Mouse (Mus musculus): ENCODE results near the gene Zfp462. TPM values are rescaled to one million over a fixed set of nuclear protein-coding genes. Genes with fewer than 3 reads are reported as not detected.

The Zfp462 gene
- polyA plus RNA-seq, 1 experiment from 2014 or later: 14.6 TPM

GRCm38 (mm10) chr4:55077133-55077889 is 132.5 kb downstream of the Zfp462 start:
- peak; percentile 83 for ATAC-seq (replicated peaks)
- no peak overlapping the region for H3K9ac ChIP-seq
- H3K4me2 ChIP-seq: no peak overlapping the region
- H3K36me3 ChIP-seq (replicated peaks): peaks cover 30% of the 10 kb centered on the region; the same call in 1 of the 2 replicates
- H3K27me3 ChIP-seq (replicated peaks): no peaks in the 10 kb centered on the region
- 17% methylated on average over 11 of the region's 11 CpGs for WGBS
- no peaks in the 10 kb centered on the region for H3K9me3 ChIP-seq
- peak overlapping the region; percentile 69 for H3K27ac ChIP-seq
- no peak overlapping the region for H3K4me3 ChIP-seq
- H3K4me1 ChIP-seq: peaks cover 24% of the 10 kb centered on the region

- H3K36me3 ChIP-seq (replicated peaks): peaks cover 30% of the 10 kb centered on the region; the same call in 1 of the 2 replicates
- H3K9me3 ChIP-seq: no peaks in the 10 kb centered on the region
- peak overlapping the region; percentile 69 for H3K27ac ChIP-seq
- whole genome bisulfite sequencing: 44% methylated on average over 16 of the region's 16 CpGs
- no peak overlapping the region for H3K4me2 ChIP-seq
- peak; percentile 64 for ATAC-seq (replicated peaks)
- H3K27me3 ChIP-seq (replicated peaks): no peaks in the 10 kb centered on the region
- peaks cover 24% of the 10 kb centered on the region for H3K4me1 ChIP-seq
- no peak overlapping the region for H3K9ac ChIP-seq
- no peak overlapping the region for H3K4me3 ChIP-seq
These were observed 133.3 kb downstream of the Zfp462 start for GRCm38 (mm10) chr4:55077902-55078716.

GRCm38 (mm10) chr4:55079056-55079455 is 134.2 kb downstream of the Zfp462 start:
- H3K4me2 ChIP-seq: no peak overlapping the region
- WGBS: 80% methylated on average over 9 of the region's 9 CpGs
- H3K27ac ChIP-seq: no peak overlapping the region
- no peak overlapping the region for H3K4me3 ChIP-seq
- H3K27me3 ChIP-seq (replicated peaks): no peaks in the 10 kb centered on the region
- peaks cover 34% of the 10 kb centered on the region; the same call in 1 of the 2 replicates for H3K36me3 ChIP-seq (replicated peaks)
- H3K9me3 ChIP-seq: no peaks in the 10 kb centered on the region
- ATAC-seq (replicated peaks): no peak
- H3K4me1 ChIP-seq: peaks cover 24% of the 10 kb centered on the region
- H3K9ac ChIP-seq: no peak overlapping the region

- no peak overlapping the region for H3K9ac ChIP-seq
- no peak overlapping the region for H3K27ac ChIP-seq
These were observed 139.3 kb downstream of the Zfp462 start for GRCm38 (mm10) chr4:55084080-55084688.

GRCm38 (mm10) chr4:55088153-55088552 is 143.3 kb downstream of the Zfp462 start:
- no peak overlapping the region for H3K4me2 ChIP-seq
- H3K27me3 ChIP-seq (replicated peaks): no peaks in the 10 kb centered on the region
- ATAC-seq (replicated peaks): no peak
- H3K27ac ChIP-seq: peak overlapping the region; percentile 4; the same call in 1 of the 2 replicates
- peaks cover 4% of the 10 kb centered on the region; the same call in 1 of the 2 replicates for H3K4me1 ChIP-seq
- peaks cover 7% of the 10 kb centered on the region; the same call in 1 of the 2 replicates for H3K36me3 ChIP-seq (replicated peaks)
- H3K9ac ChIP-seq: no peak overlapping the region
- 95% methylated on average over 3 of the region's 3 CpGs for WGBS
- H3K4me3 ChIP-seq: no peak overlapping the region
- H3K9me3 ChIP-seq: no peaks in the 10 kb centered on the region

More at GRCm38 (mm10) chr4:55084080-55084688, 139.3 kb downstream of the Zfp462 start:
- H3K4me3 ChIP-seq: no peak overlapping the region
- no peak overlapping the region for H3K4me2 ChIP-seq
- ATAC-seq (replicated peaks): 0 out of 2 replicates have a peak, but pooled peaks have one; percentile 32
- H3K36me3 ChIP-seq (replicated peaks): peaks cover 20% of the 10 kb centered on the region; the same call in 1 of the 2 replicates
- H3K27me3 ChIP-seq (replicated peaks): no peaks in the 10 kb centered on the region
- H3K9me3 ChIP-seq: no peaks in the 10 kb centered on the region
- 92% methylated on average over 6 of the region's 6 CpGs for WGBS
- H3K4me1 ChIP-seq: peaks cover 4% of the 10 kb centered on the region; the same call in 1 of the 2 replicates

GRCm38 (mm10) chr4:55088922-55089321 is 144.1 kb downstream of the Zfp462 start:
- Histone ChIP-seq H3K36me3 (replicated peaks) (peaks cover 2% of the 10 kb centered on the region; the same call in 1 of the 2 replicates), H3K4me2 (no peak overlapping the region), H3K4me3 (no peak overlapping the region), H3K27ac (peak overlapping the region; percentile 28; the same call in 1 of the 2 replicates), H3K9me3 (no peaks in the 10 kb centered on the region), H3K9ac (no peak overlapping the region), H3K27me3 (replicated peaks) (no peaks in the 10 kb centered on the region), H3K4me1 (peaks cover 4% of the 10 kb centered on the region; the same call in 1 of the 2 replicates)
- 29% methylated on average over 6 of the region's 6 CpGs for WGBS
- peak; percentile 35; the same call in 1 of the 2 replicates for ATAC-seq (replicated peaks)

- H3K27me3 ChIP-seq (replicated peaks): no peaks in the 10 kb centered on the region
- no peak overlapping the region for H3K9ac ChIP-seq
- H3K4me3 ChIP-seq: no peak overlapping the region
- H3K4me1 ChIP-seq: no peaks in the 10 kb centered on the region
- ATAC-seq (replicated peaks): no peak
- no peak overlapping the region for H3K27ac ChIP-seq
- no peaks in the 10 kb centered on the region for H3K36me3 ChIP-seq (replicated peaks)
- H3K4me2 ChIP-seq: no peak overlapping the region
- WGBS: 40% methylated on average over 2 of the region's 2 CpGs
- H3K9me3 ChIP-seq: no peaks in the 10 kb centered on the region
These were observed 152.3 kb downstream of the Zfp462 start for GRCm38 (mm10) chr4:55097157-55097556.

- WGBS: 54% methylated on average over 6 of the region's 6 CpGs
- no peaks in the 10 kb centered on the region for H3K27me3 ChIP-seq (replicated peaks)
- no peaks in the 10 kb centered on the region for H3K4me1 ChIP-seq
- no peak overlapping the region for H3K4me2 ChIP-seq
- H3K9ac ChIP-seq: no peak overlapping the region
- no peak for ATAC-seq (replicated peaks)
- H3K4me3 ChIP-seq: no peak overlapping the region
- H3K36me3 ChIP-seq (replicated peaks): no peaks in the 10 kb centered on the region
- no peak overlapping the region for H3K27ac ChIP-seq
- no peaks in the 10 kb centered on the region for H3K9me3 ChIP-seq
These were observed 153.5 kb downstream of the Zfp462 start for GRCm38 (mm10) chr4:55098366-55098765.

- H3K4me1 ChIP-seq: no peaks in the 10 kb centered on the region
- no peak for ATAC-seq (replicated peaks)
- no peak overlapping the region for H3K9ac ChIP-seq
- H3K4me2 ChIP-seq: no peak overlapping the region
- no peaks in the 10 kb centered on the region for H3K36me3 ChIP-seq (replicated peaks)
- no peak overlapping the region for H3K27ac ChIP-seq
- H3K27me3 ChIP-seq (replicated peaks): no peaks in the 10 kb centered on the region
- WGBS: 72% methylated on average over 2 of the region's 2 CpGs
- no peaks in the 10 kb centered on the region for H3K9me3 ChIP-seq
- no peak overlapping the region for H3K4me3 ChIP-seq
These were observed 156.0 kb downstream of the Zfp462 start for GRCm38 (mm10) chr4:55100851-55101250.

- no peaks in the 10 kb centered on the region for H3K9me3 ChIP-seq
- no peaks in the 10 kb centered on the region for H3K4me1 ChIP-seq
- no peak overlapping the region for H3K27ac ChIP-seq
- H3K4me2 ChIP-seq: no peak overlapping the region
- H3K4me3 ChIP-seq: no peak overlapping the region
- WGBS: 89% methylated on average over 9 of the region's 9 CpGs
- no peak for ATAC-seq (replicated peaks)
- no peaks in the 10 kb centered on the region for H3K36me3 ChIP-seq (replicated peaks)
- no peak overlapping the region for H3K9ac ChIP-seq
- H3K27me3 ChIP-seq (replicated peaks): no peaks in the 10 kb centered on the region
These were observed 156.8 kb downstream of the Zfp462 start for GRCm38 (mm10) chr4:55101601-55102000.

- no peaks in the 10 kb centered on the region for H3K9me3 ChIP-seq
- no peak overlapping the region for H3K9ac ChIP-seq
- no peak for ATAC-seq (replicated peaks)
- WGBS: 92% methylated on average over 3 of the region's 3 CpGs
- H3K4me3 ChIP-seq: no peak overlapping the region
- H3K27ac ChIP-seq: no peak overlapping the region
- no peak overlapping the region for H3K4me2 ChIP-seq
- no peaks in the 10 kb centered on the region for H3K36me3 ChIP-seq (replicated peaks)
- H3K4me1 ChIP-seq: no peaks in the 10 kb centered on the region
- H3K27me3 ChIP-seq (replicated peaks): no peaks in the 10 kb centered on the region
These were observed 157.5 kb downstream of the Zfp462 start for GRCm38 (mm10) chr4:55102382-55102781.

GRCm38 (mm10) chr4:55103575-55103974 is 158.7 kb downstream of the Zfp462 start:
- no peak for ATAC-seq (replicated peaks)
- no peak overlapping the region for H3K9ac ChIP-seq

More at GRCm38 (mm10) chr4:55103575-55103974, 158.7 kb downstream of the Zfp462 start:
- H3K36me3 ChIP-seq (replicated peaks): no peaks in the 10 kb centered on the region
- H3K4me1 ChIP-seq: no peaks in the 10 kb centered on the region
- no peaks in the 10 kb centered on the region for H3K27me3 ChIP-seq (replicated peaks)
- WGBS: 61% methylated on average over 3 of the region's 3 CpGs
- H3K9me3 ChIP-seq: no peaks in the 10 kb centered on the region
- no peak overlapping the region for H3K4me2 ChIP-seq
- H3K4me3 ChIP-seq: no peak overlapping the region
- H3K27ac ChIP-seq: no peak overlapping the region

All from midbrain, embryonic 15.5 days (tissue).